Mouse (Mus musculus) ES-Bruce4 (cell line): ENCODE data around the gene Clns1a.

Source experiments
- EP300 ChIP-seq: IDR thresholded peaks from 2 replicates; pipeline ENCODE4 v1.6.1; 2011; ENCODE audit warnings: low read depth, low read length; ENCODE audit not compliant: insufficient read depth
- POLR2A ChIP-seq: IDR thresholded peaks from one replicate; pipeline ENCODE4 v1.8.1; 2011; ENCODE audit warnings: low read length; ENCODE audit not compliant: insufficient read depth

DNA sequence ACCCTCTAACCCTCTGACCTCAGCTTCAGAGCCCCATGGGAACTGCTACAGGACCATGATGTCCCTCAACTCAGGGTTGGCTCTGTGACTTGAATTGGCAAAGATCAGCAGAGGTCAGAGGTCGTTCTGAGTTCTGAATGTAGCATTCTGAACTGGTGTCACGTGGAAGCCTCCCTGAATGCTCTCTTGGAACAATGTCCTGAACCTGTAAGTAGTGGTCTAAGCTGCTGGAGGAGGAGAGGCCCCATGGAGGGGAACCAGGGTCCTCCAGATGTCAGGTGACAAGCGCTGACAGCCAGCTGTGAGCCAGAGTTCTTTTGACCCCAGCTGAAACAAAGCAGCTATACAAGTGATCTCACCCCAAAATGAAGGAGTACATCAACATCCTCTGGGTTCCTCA, 34.0 kb downstream of the Clns1a start:
- no peak for TF ChIP-seq POLR2A
- no peak for TF ChIP-seq EP300
